Mouse (Mus musculus) midbrain, embryonic 13.5 days (tissue): ENCODE measurements at regions not wholly inside any gene's neighbourhood (a gene's known extent, or its start where the extent isn't known, plus 50 kb on each side); places are given as distances from the start of the nearest gene placed in this dataset.
A peak's percentile ranks its signal among the peaks of the same experiment; 100 is the strongest.

Experiments
- ATAC-seq: fragments of 200-750 bp; cut with Nextera tagmentation; 2 replicates; pipeline ENCODE4 v1.8.0; 2017; ENCODE audit warnings: mild to moderate bottlenecking, moderate TSS enrichment, moderate library complexity
- H3K27ac ChIP-seq: fragments of 300-500 bp; sonication (generic); 2 replicates; pipeline ENCODE4 v1.5.1; 2015; ENCODE audit warnings: inconsistent platforms, mild to moderate bottlenecking, moderate library complexity
- H3K27me3 ChIP-seq: fragments of 300-500 bp; sonication (generic); 2 replicates; pipeline ENCODE4 v1.6.1; 2015; ENCODE audit warnings: mild to moderate bottlenecking, inconsistent platforms
- H3K36me3 ChIP-seq: fragments of 300-500 bp; sonication (generic); 2 replicates; pipeline ENCODE4 v1.6.1; 2015; ENCODE audit warnings: mild to moderate bottlenecking, inconsistent platforms
- H3K4me1 ChIP-seq: fragments of 300-500 bp; sonication (generic); replicated peaks from 2 replicates; pipeline ENCODE4 v1.6.1; 2015; ENCODE audit warnings: inconsistent platforms
- H3K4me2 ChIP-seq: fragments of 300-500 bp; sonication (generic); replicated peaks from 2 replicates; pipeline ENCODE4 v1.6.1; 2015; ENCODE audit warnings: moderate library complexity, mild to moderate bottlenecking, inconsistent platforms
- H3K4me3 ChIP-seq: fragments of 300-500 bp; sonication (generic); replicated peaks from 2 replicates; pipeline ENCODE4 v1.5.1; 2015; ENCODE audit warnings: mild to moderate bottlenecking, inconsistent platforms
- H3K9ac ChIP-seq: fragments of 300-500 bp; sonication (generic); replicated peaks from 2 replicates; pipeline ENCODE4 v1.6.1; 2015; ENCODE audit warnings: mild to moderate bottlenecking, inconsistent platforms
- H3K9me3 ChIP-seq: fragments of 300-500 bp; sonication (generic); 2 replicates; pipeline ENCODE4 v1.6.1; 2016; ENCODE audit warnings: mild to moderate bottlenecking, inconsistent platforms
- WGBS: fragments of 180-500 bp; shearing (Covaris S2); methylation state at CpG from one replicate; pipeline ENCODE4 v1.1.7; 2015; 5-methylcytosine and 5-hydroxymethylcytosine counted together

DNA sequence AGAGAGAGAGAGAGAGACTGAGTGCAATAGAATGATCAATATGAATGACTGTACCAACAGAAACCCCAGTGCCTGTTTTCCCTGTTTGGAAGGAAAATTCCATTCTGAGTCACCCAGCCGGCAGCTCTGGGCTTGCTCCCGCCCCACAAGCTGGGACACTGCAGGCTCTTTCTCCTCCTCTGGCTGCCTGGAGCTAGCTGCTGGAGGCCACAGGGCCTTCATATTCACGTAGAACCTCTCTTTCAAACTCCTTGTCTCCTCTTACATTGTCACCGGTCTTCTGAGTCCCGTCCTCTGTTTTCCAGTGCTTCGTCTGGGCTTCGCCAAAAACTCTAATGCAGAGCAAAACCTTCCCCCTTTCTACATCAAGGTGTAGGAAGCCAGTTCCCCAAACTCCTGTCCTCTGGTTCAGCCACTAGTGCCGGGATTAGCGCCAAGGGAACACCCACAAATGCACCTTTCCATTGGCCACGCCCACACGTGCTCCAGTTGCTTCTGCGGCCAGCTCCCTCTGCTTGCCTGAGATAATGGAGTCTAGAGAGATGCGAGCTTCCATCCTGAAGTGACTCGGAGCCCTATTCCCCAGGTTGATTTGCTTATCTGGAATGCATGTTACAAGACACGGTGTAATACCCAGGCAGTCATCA lies 76.4 kb upstream of the Map1b start:
- no peaks in the 10 kb centered on the region for H3K27me3 ChIP-seq
- no peak for ATAC-seq

DNA sequence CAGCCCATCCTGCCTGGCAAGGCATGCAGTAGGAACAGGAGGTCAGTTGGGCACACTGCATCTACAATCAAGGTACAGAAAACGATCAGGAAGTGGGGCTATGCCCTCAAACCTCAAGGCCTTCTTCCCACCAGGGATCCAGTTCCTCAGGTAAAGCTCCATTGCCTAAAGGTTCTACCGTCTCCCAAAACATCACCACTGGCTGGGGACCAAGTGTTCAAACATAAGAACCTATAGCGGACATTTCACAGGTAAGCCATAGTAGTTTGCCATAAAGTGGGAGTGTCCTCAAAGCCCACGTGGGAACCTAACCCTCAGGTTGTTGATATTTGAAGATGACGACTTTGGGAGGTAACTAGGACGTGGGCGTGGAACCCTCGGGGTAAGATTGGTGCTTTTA lies 72.3 kb upstream of the Map1b start:
- WGBS: 93% methylated on average over 8 of the region's 8 CpGs
- no peak overlapping the region for H3K4me2 ChIP-seq
- no peak overlapping the region for H3K27ac ChIP-seq
- H3K4me1 ChIP-seq: peaks cover 18% of the 10 kb centered on the region
- no peaks in the 10 kb centered on the region for H3K27me3 ChIP-seq
- ATAC-seq: no peak
- no peaks in the 10 kb centered on the region for H3K9me3 ChIP-seq
- H3K36me3 ChIP-seq: no peaks in the 10 kb centered on the region
- H3K4me3 ChIP-seq: no peak overlapping the region
- no peak overlapping the region for H3K9ac ChIP-seq

More for the DNA sequence above, 76.4 kb upstream of the Map1b start:
- no peak overlapping the region for H3K4me2 ChIP-seq
- peak overlapping the region; percentile 82; the same call in 1 of the 2 replicates for H3K27ac ChIP-seq
- H3K36me3 ChIP-seq: no peaks in the 10 kb centered on the region
- WGBS: 17% methylated on average over 15 of the region's 15 CpGs
- no peak overlapping the region for H3K4me3 ChIP-seq
- peaks cover 24% of the 10 kb centered on the region for H3K4me1 ChIP-seq
- H3K9me3 ChIP-seq: no peaks in the 10 kb centered on the region
- no peak overlapping the region for H3K9ac ChIP-seq

GRCm38 (mm10) chr13:99583841-99584240 lies 67.5 kb upstream of the Map1b start:
- no peak overlapping the region for H3K27ac ChIP-seq
- ATAC-seq: no peak

GRCm38 (mm10) chr13:99580296-99580695 lies 64.0 kb upstream of the Map1b start:
- Histone ChIP-seq H3K27me3 (no peaks in the 10 kb centered on the region), H3K9ac (no peak overlapping the region), H3K36me3 (0 out of 2 replicates have a peak, but pooled peaks cover 2% of the 10 kb centered on the region), H3K9me3 (no peaks in the 10 kb centered on the region), H3K4me2 (no peak overlapping the region), H3K27ac (no peak overlapping the region), H3K4me3 (no peak overlapping the region), H3K4me1 (peaks cover 14% of the 10 kb centered on the region; the same call in 1 of the 2 replicates)
- 76% methylated on average over 5 of the region's 5 CpGs for WGBS
- no peak for ATAC-seq

More at GRCm38 (mm10) chr13:99583841-99584240, 67.5 kb upstream of the Map1b start:
- no peak overlapping the region for H3K4me2 ChIP-seq
- peaks cover 14% of the 10 kb centered on the region; the same call in 1 of the 2 replicates for H3K4me1 ChIP-seq
- 55% methylated on average over 3 of the region's 3 CpGs for WGBS
- no peak overlapping the region for H3K4me3 ChIP-seq
- H3K36me3 ChIP-seq: no peaks in the 10 kb centered on the region
- H3K9ac ChIP-seq: no peak overlapping the region
- H3K9me3 ChIP-seq: no peaks in the 10 kb centered on the region
- no peaks in the 10 kb centered on the region for H3K27me3 ChIP-seq

DNA sequence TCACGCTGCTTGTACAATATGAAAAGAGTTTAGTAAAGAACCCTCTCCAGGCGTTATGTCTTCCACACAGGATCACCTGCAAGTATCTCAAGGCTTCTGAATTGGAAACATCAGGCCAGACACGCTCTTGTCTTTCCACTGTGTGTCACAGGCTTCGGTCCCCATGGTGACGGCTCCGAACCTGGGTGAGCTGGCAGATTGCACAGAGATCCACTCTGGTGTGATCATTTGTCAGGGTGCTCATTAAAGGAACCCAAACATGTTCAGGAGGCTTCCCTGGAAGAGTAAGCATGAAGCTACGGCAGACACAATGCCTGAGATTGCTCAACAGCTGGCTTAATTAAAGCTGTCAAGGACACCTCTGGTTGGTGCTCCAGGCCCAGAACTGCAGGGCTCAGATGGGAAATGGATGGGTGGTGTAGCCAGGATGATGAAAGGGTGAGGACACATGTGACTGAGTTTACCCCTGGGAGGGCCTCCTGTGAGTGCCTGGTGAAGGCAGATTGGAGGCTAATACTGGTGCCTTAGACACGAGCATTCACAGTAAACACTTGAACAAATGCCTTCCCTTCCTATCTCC lies 63.3 kb upstream of the Map1b start:
- WGBS: 63% methylated on average over 8 of the region's 8 CpGs
- no peaks in the 10 kb centered on the region for H3K27me3 ChIP-seq

GRCm38 (mm10) chr13:99577686-99578085 lies 61.3 kb upstream of the Map1b start:
- 75% methylated on average over 4 of the region's 4 CpGs for WGBS
- no peaks in the 10 kb centered on the region for H3K27me3 ChIP-seq
- H3K9ac ChIP-seq: no peak overlapping the region
- no peak for ATAC-seq
- H3K27ac ChIP-seq: no peak overlapping the region
- H3K36me3 ChIP-seq: 0 out of 2 replicates have a peak, but pooled peaks cover 2% of the 10 kb centered on the region
- H3K9me3 ChIP-seq: no peaks in the 10 kb centered on the region
- H3K4me3 ChIP-seq: no peak overlapping the region
- H3K4me1 ChIP-seq: 0 out of 2 replicates have a peak, but pooled peaks cover 8% of the 10 kb centered on the region
- no peak overlapping the region for H3K4me2 ChIP-seq

More for the DNA sequence above, 63.3 kb upstream of the Map1b start:
- H3K27ac ChIP-seq: 0 out of 2 replicates have a peak overlapping the region, but pooled peaks have one; percentile 10
- H3K4me3 ChIP-seq: no peak overlapping the region
- ATAC-seq: peak; percentile 48; the same call in 1 of the 2 replicates
- H3K4me2 ChIP-seq: no peak overlapping the region
- no peaks in the 10 kb centered on the region for H3K9me3 ChIP-seq
- no peak overlapping the region for H3K9ac ChIP-seq
- peaks cover 14% of the 10 kb centered on the region; the same call in 1 of the 2 replicates for H3K4me1 ChIP-seq
- 0 out of 2 replicates have a peak, but pooled peaks cover 2% of the 10 kb centered on the region for H3K36me3 ChIP-seq

- no peaks in the 10 kb centered on the region for H3K4me1 ChIP-seq
Measured at GRCm38 (mm10) chr13:99573021-99573420, 56.7 kb upstream of the Map1b start.

GRCm38 (mm10) chr13:99572381-99572780 lies 56.0 kb upstream of the Map1b start:
- no peaks in the 10 kb centered on the region for H3K27me3 ChIP-seq
- no peak for ATAC-seq
- H3K27ac ChIP-seq: no peak overlapping the region
- no peaks in the 10 kb centered on the region for H3K9me3 ChIP-seq
- H3K4me3 ChIP-seq: no peak overlapping the region
- H3K9ac ChIP-seq: no peak overlapping the region
- H3K4me1 ChIP-seq: no peaks in the 10 kb centered on the region
- H3K4me2 ChIP-seq: no peak overlapping the region
- 86% methylated on average over 5 of the region's 5 CpGs for WGBS
- no peaks in the 10 kb centered on the region for H3K36me3 ChIP-seq

More at GRCm38 (mm10) chr13:99573021-99573420, 56.7 kb upstream of the Map1b start:
- no peak overlapping the region for H3K27ac ChIP-seq
- 88% methylated on average over 7 of the region's 7 CpGs for WGBS
- H3K4me3 ChIP-seq: no peak overlapping the region
- H3K36me3 ChIP-seq: no peaks in the 10 kb centered on the region
- H3K9me3 ChIP-seq: no peaks in the 10 kb centered on the region
- ATAC-seq: no peak
- H3K9ac ChIP-seq: no peak overlapping the region
- no peaks in the 10 kb centered on the region for H3K27me3 ChIP-seq
- H3K4me2 ChIP-seq: no peak overlapping the region
